Mouse (Mus musculus) small intestine, adult 2 months (tissue): Measurements from ENCODE around the gene Cym. TPM values are rescaled to one million over a fixed set of nuclear protein-coding genes. Genes with fewer than 3 reads are reported as not detected.

Experiments
- H3K27ac ChIP-seq: fragments of 200-500 bp; 2 replicates; pipeline ENCODE4 v1.5.1; 2012; ENCODE audit warnings: low read depth, low read length, control low read depth, inconsistent platforms; ENCODE audit not compliant: insufficient read depth
- H3K27me3 ChIP-seq: fragments of 200-500 bp; 2 replicates; pipeline ENCODE4 v1.6.1; 2012; ENCODE audit warnings: mild to moderate bottlenecking, moderate library complexity, low read length, inconsistent platforms; ENCODE audit not compliant: control insufficient read depth, insufficient read depth
- H3K36me3 ChIP-seq: fragments of 200-500 bp; 2 replicates; pipeline ENCODE4 v1.6.1; 2012; ENCODE audit warnings: mild to moderate bottlenecking, low read length, control low read depth, inconsistent platforms; ENCODE audit not compliant: control insufficient read depth, insufficient read depth
- H3K4me1 ChIP-seq: fragments of 200-500 bp; 2 replicates; pipeline ENCODE4 v1.6.1; 2012; ENCODE audit warnings: low read length, inconsistent platforms, mixed read lengths; ENCODE audit not compliant: control insufficient read depth, insufficient read depth, insufficient read length
- H3K4me3 ChIP-seq: fragments of 200-500 bp; 2 replicates; pipeline ENCODE4 v1.5.1; 2012; ENCODE audit warnings: low read depth, mild to moderate bottlenecking, control low read depth, inconsistent platforms, low read length, moderate library complexity
- CTCF ChIP-seq: fragments of 200-500 bp; IDR thresholded peaks from 2 replicates; pipeline ENCODE4 v1.5.1; 2012; ENCODE audit warnings: low read depth, mild to moderate bottlenecking, control low read depth, inconsistent platforms, low read length, moderate library complexity, mixed read lengths; ENCODE audit not compliant: insufficient replicate concordance, insufficient read length; ENCODE audit errors: extremely low read depth
- POLR2A ChIP-seq: fragments of 200-500 bp; IDR thresholded peaks from 2 replicates; pipeline ENCODE4 v1.6.1; 2012; ENCODE audit warnings: low read depth, mild to moderate bottlenecking, control low read depth, inconsistent platforms, low read length, moderate library complexity
- WGBS: fragments of 180-500 bp; shearing (Covaris S2); methylation state at CpG from one replicate; pipeline ENCODE4 v1.1.7; 2018; 5-methylcytosine and 5-hydroxymethylcytosine counted together
- polyA plus RNA-seq: library from polyadenylated mRNA; depleted of rRNA; stranded (reverse); fragments of >200 nt; gene quantifications from 2 replicates; pipeline ENCODE4 v1.2.3, GENCODE M21; 2012

Cym gene
- polyA plus RNA-seq, 1 experiment: 6.5 TPM

DNA sequence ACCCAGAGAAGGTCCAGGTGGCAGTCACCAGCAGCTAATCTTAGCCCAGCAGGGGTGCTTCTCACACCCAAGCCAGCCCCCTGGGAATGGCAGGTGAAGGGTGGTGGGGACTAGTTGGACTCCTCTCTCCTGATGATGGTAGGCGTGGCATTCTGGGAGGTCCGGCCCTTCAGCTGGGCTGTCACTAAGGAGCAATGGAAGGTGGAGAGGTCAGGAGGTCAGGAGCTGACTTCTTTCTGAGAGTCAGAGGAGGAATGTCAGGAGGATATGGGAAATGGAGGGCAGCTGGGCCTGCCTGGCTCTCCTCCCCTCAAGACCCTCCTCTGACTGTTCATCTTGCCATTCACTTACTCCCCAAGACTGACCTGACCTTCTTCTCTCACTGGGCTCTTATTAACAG is 16.5 kb upstream of the Cym start:
- Histone ChIP-seq H3K4me3 (no peak overlapping the region), H3K27me3 (no peaks in the 10 kb centered on the region), H3K27ac (no peak overlapping the region), H3K36me3 (no peaks in the 10 kb centered on the region), H3K4me1 (no peaks in the 10 kb centered on the region; the same call in 1 of the 2 replicates)
- 70% methylated on average over 2 of the region's 2 CpGs for WGBS
- TF ChIP-seq POLR2A (no peak), CTCF (no peak)

DNA sequence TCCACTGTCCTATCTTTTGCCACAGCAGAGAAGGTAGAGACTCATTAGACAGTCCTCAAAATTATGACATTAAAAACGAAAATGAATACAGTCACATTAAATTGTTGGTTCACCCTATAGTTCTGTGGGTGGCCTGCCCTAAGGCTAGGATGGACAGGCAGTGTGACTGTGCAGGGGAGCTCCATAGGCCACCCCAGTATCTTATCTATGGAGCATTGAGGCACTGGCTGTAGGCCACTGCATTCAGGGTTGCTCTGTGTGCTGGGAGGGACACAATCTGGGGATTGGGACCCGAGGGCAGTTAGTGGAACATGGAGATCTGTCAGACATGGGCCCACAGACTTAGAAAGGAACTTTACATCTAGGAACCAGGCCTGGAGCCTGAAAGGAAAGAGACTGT is 12.4 kb upstream of the Cym start:
- no peaks in the 10 kb centered on the region for H3K36me3 ChIP-seq
- no peak overlapping the region for H3K27ac ChIP-seq
- TF ChIP-seq CTCF (no peak), POLR2A (no peak)
- whole genome bisulfite sequencing: 28% methylated on average over 2 of the region's 2 CpGs
- no peaks in the 10 kb centered on the region for H3K27me3 ChIP-seq
- H3K4me1 ChIP-seq: peaks cover 14% of the 10 kb centered on the region
- no peak overlapping the region for H3K4me3 ChIP-seq

DNA sequence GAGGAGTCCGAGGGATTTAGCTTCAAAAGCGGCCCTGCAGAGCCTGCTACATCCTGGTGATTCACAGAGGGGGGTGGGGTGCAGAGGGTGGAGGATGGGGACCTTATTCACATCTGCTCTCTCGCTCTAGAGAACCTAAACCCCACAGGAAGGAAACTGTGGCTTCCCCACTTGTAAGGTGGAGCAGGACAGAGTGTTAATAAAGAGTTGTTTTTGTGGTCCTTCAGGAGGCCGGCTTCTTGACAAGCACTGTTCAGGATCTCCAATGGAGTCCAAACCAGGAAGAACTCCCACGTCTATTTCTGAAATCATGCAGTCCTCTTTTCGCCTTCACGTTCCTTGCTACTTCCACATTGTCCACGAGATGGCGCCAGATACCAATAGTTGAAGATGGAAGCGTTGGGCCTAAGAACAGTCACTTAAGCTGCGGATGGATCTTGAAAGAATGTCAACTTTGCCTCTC is 11.8 kb upstream of the Cym start:
- WGBS: 8% methylated on average over 11 of the region's 11 CpGs
- no peaks in the 10 kb centered on the region for H3K36me3 ChIP-seq
- H3K27me3 ChIP-seq: no peaks in the 10 kb centered on the region
- no peak overlapping the region for H3K27ac ChIP-seq
- peaks cover 14% of the 10 kb centered on the region for H3K4me1 ChIP-seq
- no peak overlapping the region for H3K4me3 ChIP-seq
- 0 out of 2 replicates have a peak, but pooled peaks have one; percentile 17 for TF ChIP-seq CTCF
- no peak for TF ChIP-seq POLR2A

DNA sequence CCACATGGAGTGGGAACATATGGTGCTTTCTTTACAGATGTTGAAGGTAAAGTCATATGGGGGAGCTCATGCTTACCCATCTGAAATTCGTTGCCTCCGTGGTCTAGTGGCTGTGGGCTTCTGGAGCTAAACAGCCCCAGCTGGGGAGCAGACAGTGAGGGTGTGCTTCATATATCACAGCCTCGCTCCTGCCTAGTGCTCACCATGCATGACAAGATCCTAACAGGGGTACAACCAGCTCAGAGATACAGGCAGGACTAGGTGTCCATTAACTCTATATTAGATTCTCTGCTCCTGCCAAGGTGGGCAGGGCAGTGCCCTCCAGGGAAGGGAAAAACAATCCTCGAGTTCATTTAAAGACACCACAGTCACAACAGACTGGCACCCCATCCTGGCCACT is 9.7 kb upstream of the Cym start:
- Histone ChIP-seq H3K4me1 (peaks cover 14% of the 10 kb centered on the region; the same call in 1 of the 2 replicates), H3K27me3 (no peaks in the 10 kb centered on the region), H3K4me3 (no peak overlapping the region), H3K27ac (no peak overlapping the region), H3K36me3 (no peaks in the 10 kb centered on the region)
- WGBS: 42% methylated on average over 4 of the region's 4 CpGs
- TF ChIP-seq POLR2A (no peak), CTCF (no peak)

DNA sequence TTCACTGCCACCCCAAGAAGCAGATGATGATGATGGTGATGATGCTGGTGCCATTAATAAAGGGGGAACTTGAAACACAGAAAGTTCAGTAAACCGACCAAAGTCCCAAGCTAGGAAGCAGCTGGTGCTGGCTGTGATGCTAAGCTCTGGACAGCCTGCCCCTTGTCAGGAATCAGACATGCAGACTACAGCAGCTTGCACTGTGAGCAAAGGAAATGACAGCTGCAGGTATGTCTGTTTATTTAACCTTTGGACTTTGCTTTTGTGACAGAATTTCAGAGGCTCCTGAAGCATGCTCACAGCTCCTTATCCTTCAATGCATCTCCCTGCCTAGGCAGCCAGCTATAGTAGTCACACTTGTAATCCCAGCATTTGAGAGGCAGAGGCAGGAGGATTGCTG is 9.0 kb upstream of the Cym start, which contains the start of gene A630076J17Rik:
TSS of gene A630076J17Rik (plus strand) at position 88 of the 400 bp plus-strand sequence.
- no peaks in the 10 kb centered on the region for H3K27me3 ChIP-seq
- H3K4me1 ChIP-seq: peaks cover 14% of the 10 kb centered on the region; the same call in 1 of the 2 replicates
- no peak within 1 kb of the TSS for H3K27ac ChIP-seq
- no peaks in the 10 kb centered on the region for H3K36me3 ChIP-seq
- 3% methylated on average over 1 of the region's 1 CpGs for WGBS
- TF ChIP-seq CTCF (no peak), POLR2A (no peak)
- no peak within 1 kb of the TSS for H3K4me3 ChIP-seq

DNA sequence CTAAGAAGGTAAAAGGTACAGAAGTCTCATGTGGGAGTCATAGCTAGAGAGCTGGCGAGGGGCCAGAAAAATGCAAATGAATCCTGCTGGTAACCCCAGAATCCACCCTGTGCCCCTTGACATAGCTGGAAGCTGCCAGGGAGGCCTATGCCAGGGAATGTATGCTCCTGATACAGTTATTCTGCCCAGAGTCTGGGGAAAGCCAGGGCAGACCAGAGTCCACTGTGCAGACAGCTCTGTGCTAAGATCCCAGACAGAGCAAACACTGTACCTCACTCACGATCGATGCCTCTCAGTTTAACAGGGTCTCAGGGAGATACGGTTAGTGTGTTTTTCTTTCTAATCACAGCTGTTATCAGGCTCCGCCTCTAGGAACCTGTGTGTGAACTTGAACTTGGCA is 8.3 kb upstream of the Cym start:
- WGBS: 16% methylated on average over 5 of the region's 5 CpGs
- Histone ChIP-seq H3K4me3 (no peak overlapping the region), H3K27me3 (no peaks in the 10 kb centered on the region), H3K4me1 (peaks cover 14% of the 10 kb centered on the region; the same call in 1 of the 2 replicates), H3K36me3 (no peaks in the 10 kb centered on the region), H3K27ac (no peak overlapping the region)
- TF ChIP-seq CTCF: no peak
- no peak for TF ChIP-seq POLR2A

DNA sequence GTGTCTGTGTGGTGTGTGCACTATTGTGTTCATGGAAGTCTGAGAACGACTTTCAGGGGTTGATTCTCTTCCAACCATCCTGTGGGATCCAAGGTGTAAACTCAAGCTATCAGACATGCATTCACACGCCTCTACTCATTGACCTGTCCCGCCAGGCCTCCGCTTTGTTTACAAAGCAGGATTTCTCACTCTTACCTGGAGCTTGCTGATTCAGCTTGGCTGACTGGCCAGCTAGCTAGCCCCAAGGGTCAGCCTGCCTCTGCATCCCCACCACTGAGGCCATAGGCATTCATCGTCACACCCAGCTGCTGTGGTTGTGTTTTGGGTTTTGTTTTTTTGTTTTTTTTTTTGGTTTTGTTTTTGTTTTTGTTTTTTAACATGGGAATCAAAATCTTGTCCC is 7.7 kb upstream of the Cym start:
- H3K36me3 ChIP-seq: no peaks in the 10 kb centered on the region
- WGBS: 32% methylated on average over 5 of the region's 5 CpGs
- TF ChIP-seq CTCF (no peak), POLR2A (no peak)

More for the DNA sequence above, 7.7 kb upstream of the Cym start:
- peaks cover 14% of the 10 kb centered on the region; the same call in 1 of the 2 replicates for H3K4me1 ChIP-seq
- no peaks in the 10 kb centered on the region for H3K27me3 ChIP-seq
- H3K4me3 ChIP-seq: no peak overlapping the region
- H3K27ac ChIP-seq: no peak overlapping the region
